Mouse (Mus musculus) forebrain, embryonic 13.5 days (tissue): Measurements from ENCODE around the gene Prkar1b. TPM values are rescaled to one million over a fixed set of nuclear protein-coding genes. Genes with fewer than 3 reads are reported as not detected.

ENCODE experiments used
- ATAC-seq: fragments of 200-750 bp; cut with Nextera tagmentation; 2 replicates; pipeline ENCODE4 v1.8.0; 2017
- H3K27ac ChIP-seq: fragments of 300-500 bp; sonication (generic); 2 replicates; pipeline ENCODE4 v1.5.1; 2015; ENCODE audit warnings: inconsistent platforms, mild to moderate bottlenecking, moderate library complexity
- H3K27me3 ChIP-seq: fragments of 300-500 bp; sonication (generic); 2 replicates; pipeline ENCODE4 v1.6.1; 2015; ENCODE audit warnings: mild to moderate bottlenecking, inconsistent platforms
- H3K36me3 ChIP-seq: fragments of 300-500 bp; sonication (generic); 2 replicates; pipeline ENCODE4 v1.6.1; 2015; ENCODE audit warnings: mild to moderate bottlenecking, inconsistent platforms; ENCODE audit not compliant: poor library complexity, severe bottlenecking
- H3K4me1 ChIP-seq: fragments of 300-500 bp; sonication (generic); 2 replicates; pipeline ENCODE4 v1.6.1; 2015; ENCODE audit warnings: inconsistent platforms
- H3K4me2 ChIP-seq: fragments of 300-500 bp; sonication (generic); 2 replicates; pipeline ENCODE4 v1.6.1; 2015; ENCODE audit warnings: inconsistent platforms, mild to moderate bottlenecking, moderate library complexity
- H3K4me3 ChIP-seq: fragments of 300-500 bp; sonication (generic); 2 replicates; pipeline ENCODE4 v1.5.1; 2015; ENCODE audit warnings: mild to moderate bottlenecking, inconsistent platforms
- H3K9ac ChIP-seq: fragments of 300-500 bp; sonication (generic); 2 replicates; pipeline ENCODE4 v1.6.1; 2015; ENCODE audit warnings: mild to moderate bottlenecking, inconsistent platforms
- H3K9me3 ChIP-seq: fragments of 300-500 bp; sonication (generic); replicated peaks from 2 replicates; pipeline ENCODE4 v1.6.1; 2016; ENCODE audit warnings: inconsistent platforms
- WGBS: fragments of 180-500 bp; shearing (Covaris S2); methylation state at CpG from one replicate; pipeline ENCODE4 v1.1.7; 2015; 5-methylcytosine and 5-hydroxymethylcytosine counted together
- polyA plus RNA-seq: library from polyadenylated mRNA; unstranded; fragments of >200 nt; fragmentation: Nextera tagmentation; extraction: Ambion mirVana; gene quantifications from 2 replicates; pipeline ENCODE4 v1.2.1, GENCODE M21; 2015

The Prkar1b gene
- polyA plus RNA-seq, 1 experiment from 2014 or later: 63.4 TPM

DNA sequence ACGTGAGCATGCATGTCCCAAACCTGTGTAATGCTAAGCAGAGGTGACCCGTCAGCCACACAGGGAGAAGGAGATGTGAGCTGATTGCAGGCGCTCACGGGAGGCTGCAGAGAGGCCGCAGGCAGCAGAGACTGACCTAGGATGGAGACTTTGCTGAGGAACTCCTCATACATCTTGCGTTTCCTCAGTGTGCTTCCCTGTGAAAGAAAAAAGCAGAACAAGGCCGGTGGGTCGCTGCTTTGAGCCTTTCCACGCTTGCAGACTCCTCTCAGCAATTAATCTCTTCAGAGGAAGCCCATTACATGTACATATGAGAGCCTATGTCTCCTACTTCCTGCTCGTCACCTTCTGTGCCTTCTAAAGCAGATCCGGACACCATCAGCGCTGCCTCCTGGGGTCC lies 107.5 kb downstream of the Prkar1b start:
- H3K36me3 ChIP-seq: no peaks in the 10 kb centered on the region
- H3K27me3 ChIP-seq: no peaks in the 10 kb centered on the region
- no peak overlapping the region for H3K27ac ChIP-seq
- H3K4me3 ChIP-seq: no peak overlapping the region
- H3K9me3 ChIP-seq: no peaks in the 10 kb centered on the region
- 79% methylated on average over 12 of the region's 12 CpGs for WGBS
- no peak overlapping the region for H3K4me2 ChIP-seq
- 0 out of 2 replicates have a peak, but pooled peaks cover 2% of the 10 kb centered on the region for H3K4me1 ChIP-seq
- ATAC-seq: no peak
- no peak overlapping the region for H3K9ac ChIP-seq

DNA sequence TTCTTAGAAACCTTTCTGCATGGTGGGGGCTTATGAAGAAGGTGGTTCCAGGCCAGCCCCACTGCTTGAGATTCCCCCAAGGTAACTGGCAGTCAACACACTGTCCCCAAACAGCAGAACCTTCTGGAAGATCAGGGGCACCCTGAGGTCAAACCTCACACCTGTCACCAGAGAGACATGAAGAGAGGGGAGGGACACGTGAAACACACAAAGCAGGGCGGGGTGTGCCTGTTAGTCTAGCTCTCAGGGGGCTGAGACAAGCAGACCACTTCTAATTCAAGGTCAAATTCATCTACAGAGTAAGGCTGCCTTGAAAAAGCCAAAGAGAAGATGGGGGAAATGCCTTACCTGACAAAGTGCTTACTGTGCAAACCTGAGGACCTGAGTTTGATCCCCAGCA lies 114.6 kb downstream of the Prkar1b start:
- ATAC-seq: no peak
- H3K4me1 ChIP-seq: peaks cover 25% of the 10 kb centered on the region
- H3K4me2 ChIP-seq: no peak overlapping the region
- WGBS: 63% methylated on average over 2 of the region's 2 CpGs
- no peaks in the 10 kb centered on the region for H3K9me3 ChIP-seq
- no peaks in the 10 kb centered on the region for H3K27me3 ChIP-seq
- H3K27ac ChIP-seq: no peak overlapping the region
- no peak overlapping the region for H3K9ac ChIP-seq
- no peak overlapping the region for H3K4me3 ChIP-seq
- H3K36me3 ChIP-seq: no peaks in the 10 kb centered on the region

DNA sequence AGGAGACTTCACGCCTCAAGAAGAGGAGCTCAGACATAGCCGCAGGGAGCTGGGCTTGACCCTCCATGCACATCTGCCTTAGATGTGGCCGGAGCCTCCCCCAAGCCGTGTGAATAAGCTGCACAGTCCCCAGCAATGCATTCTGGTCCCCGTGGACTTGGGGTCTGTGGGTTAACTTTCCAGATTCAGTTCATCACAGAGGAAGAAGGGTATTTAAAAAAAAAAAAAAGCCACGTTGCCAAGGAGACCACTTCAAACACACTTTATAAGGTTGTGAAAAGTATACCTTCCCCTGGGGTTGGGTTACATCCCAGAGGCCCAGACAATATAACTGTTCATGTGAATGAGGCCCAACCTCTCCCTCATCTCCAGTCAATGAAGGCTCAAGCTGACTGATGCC lies 115.1 kb downstream of the Prkar1b start:
- Histone ChIP-seq H3K9ac (no peak overlapping the region), H3K4me1 (peaks cover 25% of the 10 kb centered on the region), H3K36me3 (no peaks in the 10 kb centered on the region), H3K9me3 (no peaks in the 10 kb centered on the region), H3K27me3 (no peaks in the 10 kb centered on the region), H3K4me3 (no peak overlapping the region), H3K27ac (no peak overlapping the region), H3K4me2 (no peak overlapping the region)
- 44% methylated on average over 6 of the region's 6 CpGs for WGBS
- no peak for ATAC-seq

- no peak overlapping the region for H3K4me3 ChIP-seq
- H3K9ac ChIP-seq: no peak overlapping the region
- H3K36me3 ChIP-seq: no peaks in the 10 kb centered on the region
- 39% methylated on average over 14 of the region's 14 CpGs for WGBS
- no peaks in the 10 kb centered on the region for H3K9me3 ChIP-seq
- H3K27me3 ChIP-seq: no peaks in the 10 kb centered on the region
- peak; percentile 58; the same call in 1 of the 2 replicates for ATAC-seq
- H3K4me2 ChIP-seq: no peak overlapping the region
- H3K4me1 ChIP-seq: peaks cover 25% of the 10 kb centered on the region
- H3K27ac ChIP-seq: no peak overlapping the region
These were observed 116.1 kb downstream of the Prkar1b start for GRCm38 (mm10) chr5:139033406-139034317.

DNA sequence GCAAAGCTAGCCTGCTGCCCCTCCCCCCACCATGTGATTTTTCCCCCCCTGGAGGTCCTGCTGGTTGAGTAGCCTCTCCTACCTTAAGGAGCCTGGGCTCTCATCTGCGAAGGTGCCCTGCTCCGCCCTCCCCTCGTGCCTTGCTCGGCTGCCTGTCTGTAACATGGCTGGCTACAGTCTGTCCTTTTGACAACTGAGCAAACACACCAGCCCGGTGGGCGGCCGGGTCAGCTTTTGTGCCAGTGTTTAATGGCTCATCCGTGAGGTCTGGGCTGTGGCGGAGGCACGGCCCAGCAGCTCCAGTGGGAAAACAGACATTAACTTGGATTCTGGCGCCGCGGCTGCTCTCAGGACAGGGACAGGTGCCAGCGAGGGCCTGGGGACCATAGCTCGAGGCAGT lies 122.2 kb downstream of the Prkar1b start:
- Histone ChIP-seq H3K4me3 (no peak overlapping the region), H3K27ac (no peak overlapping the region), H3K27me3 (no peaks in the 10 kb centered on the region), H3K4me1 (0 out of 2 replicates have a peak, but pooled peaks cover 7% of the 10 kb centered on the region), H3K9me3 (no peaks in the 10 kb centered on the region), H3K9ac (no peak overlapping the region), H3K36me3 (no peaks in the 10 kb centered on the region), H3K4me2 (no peak overlapping the region)
- ATAC-seq: no peak
- 45% methylated on average over 15 of the region's 15 CpGs for WGBS

GRCm38 (mm10) chr5:139024351-139025105 lies 125.3 kb downstream of the Prkar1b start:
- no peak overlapping the region for H3K4me2 ChIP-seq
- 80% methylated on average over 12 of the region's 12 CpGs for WGBS
- H3K9ac ChIP-seq: no peak overlapping the region

DNA sequence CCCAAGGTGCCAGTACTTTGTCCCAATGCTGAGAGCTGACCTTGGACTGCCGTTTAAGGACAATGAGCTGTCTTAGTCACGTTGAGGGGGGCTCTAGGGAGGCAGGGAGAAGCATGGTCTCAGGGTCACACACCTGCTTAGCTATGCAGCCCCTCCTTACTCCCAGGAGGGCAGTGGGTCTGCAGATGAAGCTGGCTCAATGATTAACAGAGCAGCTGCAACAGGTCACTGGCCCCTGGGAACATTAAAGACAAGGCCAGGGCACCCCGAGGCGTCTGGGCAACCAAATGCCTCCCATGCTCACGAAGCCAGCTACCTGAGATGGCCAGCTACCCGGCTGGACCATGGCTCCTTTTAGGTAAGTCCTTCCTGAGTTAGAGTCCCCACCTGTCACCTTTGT lies 129.2 kb downstream of the Prkar1b start:
- Histone ChIP-seq H3K4me2 (no peak overlapping the region), H3K9me3 (no peaks in the 10 kb centered on the region), H3K4me1 (no peaks in the 10 kb centered on the region), H3K27ac (no peak overlapping the region), H3K9ac (no peak overlapping the region), H3K27me3 (no peaks in the 10 kb centered on the region), H3K36me3 (peaks cover 23% of the 10 kb centered on the region; the same call in 1 of the 2 replicates), H3K4me3 (no peak overlapping the region)
- ATAC-seq: no peak
- WGBS: 73% methylated on average over 6 of the region's 6 CpGs

More at GRCm38 (mm10) chr5:139024351-139025105, 125.3 kb downstream of the Prkar1b start:
- no peak for ATAC-seq
- 0 out of 2 replicates have a peak, but pooled peaks cover 4% of the 10 kb centered on the region for H3K36me3 ChIP-seq
- H3K27me3 ChIP-seq: no peaks in the 10 kb centered on the region
- 0 out of 2 replicates have a peak, but pooled peaks cover 7% of the 10 kb centered on the region for H3K4me1 ChIP-seq
- H3K9me3 ChIP-seq: no peaks in the 10 kb centered on the region
- no peak overlapping the region for H3K4me3 ChIP-seq
- H3K27ac ChIP-seq: no peak overlapping the region

DNA sequence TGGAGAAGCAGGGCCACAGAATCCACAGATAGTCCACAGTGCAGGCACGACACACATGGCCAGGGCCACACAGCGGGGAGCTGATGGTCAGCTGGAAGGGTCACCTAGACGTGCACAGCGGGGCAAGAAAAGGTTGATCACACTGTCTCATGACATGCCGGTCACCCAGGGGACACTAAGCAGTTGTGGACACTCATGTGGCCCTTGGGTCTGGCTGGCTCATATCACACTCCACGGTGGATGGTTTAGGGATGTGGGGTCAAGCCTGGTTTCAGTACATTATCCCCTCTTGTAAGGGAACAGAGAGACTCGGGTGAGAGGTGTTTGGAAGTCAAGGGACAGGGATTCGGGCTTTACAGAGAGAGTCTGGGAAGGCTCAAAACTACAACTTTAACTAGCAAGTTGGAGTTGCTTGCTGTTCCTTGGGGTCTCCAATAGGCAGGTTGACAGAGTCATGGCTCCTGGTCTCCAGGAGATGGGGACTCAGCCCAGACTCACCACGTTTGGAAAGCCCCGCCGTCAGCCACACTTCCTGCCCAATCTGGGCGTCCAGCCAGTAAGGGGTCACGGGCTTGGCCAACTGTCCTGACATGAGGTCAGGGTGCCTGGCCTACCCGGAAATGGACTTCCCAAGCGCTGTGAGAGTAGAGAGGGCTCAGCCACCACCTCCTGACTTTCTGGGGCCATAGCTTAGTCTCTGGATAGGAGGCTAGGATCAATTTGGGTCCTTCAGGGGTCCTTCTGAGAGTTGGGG lies 132.3 kb downstream of the Prkar1b start:
- no peak overlapping the region for H3K9ac ChIP-seq
- H3K9me3 ChIP-seq: no peaks in the 10 kb centered on the region
- no peaks in the 10 kb centered on the region for H3K27me3 ChIP-seq
- peaks cover 23% of the 10 kb centered on the region; the same call in 1 of the 2 replicates for H3K36me3 ChIP-seq
- 82% methylated on average over 15 of the region's 15 CpGs for WGBS
- H3K27ac ChIP-seq: no peak overlapping the region
- H3K4me3 ChIP-seq: no peak overlapping the region
- H3K4me2 ChIP-seq: no peak overlapping the region
- H3K4me1 ChIP-seq: no peaks in the 10 kb centered on the region
- no peak for ATAC-seq

GRCm38 (mm10) chr5:139015097-139015496 lies 134.7 kb downstream of the Prkar1b start:
- Histone ChIP-seq H3K27ac (no peak overlapping the region), H3K4me2 (no peak overlapping the region), H3K36me3 (peaks cover 23% of the 10 kb centered on the region; the same call in 1 of the 2 replicates), H3K9ac (no peak overlapping the region), H3K4me3 (no peak overlapping the region), H3K9me3 (no peaks in the 10 kb centered on the region), H3K4me1 (no peaks in the 10 kb centered on the region), H3K27me3 (no peaks in the 10 kb centered on the region)
- WGBS: 76% methylated on average over 3 of the region's 3 CpGs
- ATAC-seq: no peak

DNA sequence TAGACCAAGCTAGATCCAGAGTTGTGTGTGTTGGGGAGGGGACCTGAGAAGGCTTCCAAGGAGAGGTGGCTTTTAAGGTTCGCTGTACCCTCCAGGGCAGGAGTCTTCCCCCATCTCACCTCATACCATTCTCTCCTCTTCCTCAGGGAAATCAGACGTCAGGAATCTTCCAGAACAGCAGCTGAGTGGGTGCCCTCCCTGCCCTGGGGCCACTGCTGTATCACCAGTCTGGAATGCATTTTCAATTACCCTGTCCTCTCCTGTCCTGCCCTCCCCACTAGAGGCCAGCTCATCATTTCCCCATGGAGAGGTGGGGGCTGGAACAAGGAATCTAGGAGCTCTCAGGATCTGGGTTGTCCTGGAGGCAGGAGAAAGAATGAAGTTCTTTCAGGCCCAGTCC lies 139.2 kb downstream of the Prkar1b start:
- Histone ChIP-seq H3K4me1 (no peaks in the 10 kb centered on the region), H3K27me3 (0 out of 2 replicates have a peak, but pooled peaks cover 3% of the 10 kb centered on the region), H3K9me3 (no peaks in the 10 kb centered on the region), H3K4me2 (no peak overlapping the region), H3K4me3 (no peak overlapping the region), H3K27ac (no peak overlapping the region), H3K9ac (no peak overlapping the region), H3K36me3 (no peaks in the 10 kb centered on the region)
- WGBS: 92% methylated on average over 2 of the region's 2 CpGs
- ATAC-seq: no peak

- Histone ChIP-seq H3K27me3 (0 out of 2 replicates have a peak, but pooled peaks cover 6% of the 10 kb centered on the region), H3K4me3 (no peak overlapping the region), H3K9me3 (no peaks in the 10 kb centered on the region; the same call in 1 of the 2 replicates), H3K4me1 (no peaks in the 10 kb centered on the region), H3K4me2 (no peak overlapping the region), H3K27ac (no peak overlapping the region), H3K9ac (no peak overlapping the region), H3K36me3 (no peaks in the 10 kb centered on the region)
- ATAC-seq: no peak
- 42% methylated on average over 4 of the region's 4 CpGs for WGBS
These were observed 142.5 kb downstream of the Prkar1b start for GRCm38 (mm10) chr5:139007141-139007775.
